Mouse (Mus musculus): Measurements from ENCODE around the gene Triobp. TPM values are rescaled to one million over a fixed set of nuclear protein-coding genes. Genes with fewer than 3 reads are reported as not detected.
A peak's percentile ranks its signal among the peaks of the same experiment; 100 is the strongest.

Triobp gene
- polyA plus RNA-seq, 1 experiment from 2014 or later, result 42.0 TPM

GRCm38 (mm10) chr15:79044837-79045236 is 97.3 kb downstream of the Triobp start:
- peak overlapping the region; percentile 28 for H3K4me2 ChIP-seq (replicated peaks)
- H3K36me3 ChIP-seq, result no peaks in the 10 kb centered on the region
- H3K27me3 ChIP-seq (replicated peaks), result peaks cover 41% of the 10 kb centered on the region
- no peak overlapping the region for H3K27ac ChIP-seq
- peak; percentile 86 for ATAC-seq (ENCODE audit: low FRiP score, low read depth)
- H3K9ac ChIP-seq, result no peak overlapping the region
- peaks cover 32% of the 10 kb centered on the region for H3K4me1 ChIP-seq
- H3K9me3 ChIP-seq, result no peaks in the 10 kb centered on the region
- 1% methylated on average over 4 of the region's 4 CpGs for WGBS
- no peak overlapping the region for H3K4me3 ChIP-seq

- H3K9me3 ChIP-seq, result no peaks in the 10 kb centered on the region
- H3K27me3 ChIP-seq (replicated peaks), result peaks cover 7% of the 10 kb centered on the region
- no peak overlapping the region for H3K9ac ChIP-seq
- no peak overlapping the region for H3K4me3 ChIP-seq
- H3K27ac ChIP-seq, result no peak overlapping the region
- 44% methylated on average over 4 of the region's 4 CpGs for WGBS
- H3K36me3 ChIP-seq, result peaks cover 11% of the 10 kb centered on the region
- H3K4me1 ChIP-seq, result peaks cover 19% of the 10 kb centered on the region
- no peak for ATAC-seq (ENCODE audit: low FRiP score, low read depth)
- no peak overlapping the region for H3K4me2 ChIP-seq (replicated peaks)
These were observed 100.7 kb downstream of the Triobp start for GRCm38 (mm10) chr15:79048186-79048585.

- Histone ChIP-seq H3K36me3 (peaks cover 32% of the 10 kb centered on the region), H3K27me3 (replicated peaks) (no peaks in the 10 kb centered on the region), H3K4me3 (no peak overlapping the region), H3K4me2 (replicated peaks) (no peak overlapping the region), H3K9ac (no peak overlapping the region), H3K4me1 (peaks cover 5% of the 10 kb centered on the region; the same call in 1 of the 2 replicates), H3K9me3 (no peaks in the 10 kb centered on the region), H3K27ac (no peak overlapping the region)
- 51% methylated on average over 9 of the region's 9 CpGs for WGBS
- ATAC-seq (ENCODE audit: low FRiP score, low read depth), result no peak
These were observed 102.8 kb downstream of the Triobp start for GRCm38 (mm10) chr15:79050160-79050845.

GRCm38 (mm10) chr15:79050964-79051363 is 103.4 kb downstream of the Triobp start:
- Histone ChIP-seq H3K9me3 (no peaks in the 10 kb centered on the region), H3K27ac (no peak overlapping the region), H3K9ac (no peak overlapping the region), H3K36me3 (peaks cover 39% of the 10 kb centered on the region), H3K27me3 (replicated peaks) (no peaks in the 10 kb centered on the region), H3K4me1 (peaks cover 5% of the 10 kb centered on the region; the same call in 1 of the 2 replicates), H3K4me3 (no peak overlapping the region), H3K4me2 (replicated peaks) (no peak overlapping the region)
- no peak for ATAC-seq (ENCODE audit: low FRiP score, low read depth)
- 88% methylated on average over 2 of the region's 2 CpGs for WGBS

GRCm38 (mm10) chr15:79051461-79052360 is 104.2 kb downstream of the Triobp start:
- no peak for ATAC-seq (ENCODE audit: low FRiP score, low read depth)
- Histone ChIP-seq H3K4me2 (replicated peaks) (no peak overlapping the region), H3K9me3 (no peaks in the 10 kb centered on the region), H3K36me3 (peaks cover 46% of the 10 kb centered on the region), H3K4me1 (peaks cover 5% of the 10 kb centered on the region; the same call in 1 of the 2 replicates), H3K27ac (no peak overlapping the region), H3K9ac (no peak overlapping the region), H3K4me3 (no peak overlapping the region), H3K27me3 (replicated peaks) (no peaks in the 10 kb centered on the region)
- 67% methylated on average over 13 of the region's 13 CpGs for WGBS

GRCm38 (mm10) chr15:79052366-79052765 is 104.8 kb downstream of the Triobp start:
- Histone ChIP-seq H3K9me3 (no peaks in the 10 kb centered on the region), H3K4me3 (no peak overlapping the region), H3K4me1 (peaks cover 5% of the 10 kb centered on the region; the same call in 1 of the 2 replicates), H3K9ac (no peak overlapping the region), H3K36me3 (peaks cover 53% of the 10 kb centered on the region), H3K27me3 (replicated peaks) (no peaks in the 10 kb centered on the region), H3K27ac (no peak overlapping the region), H3K4me2 (replicated peaks) (no peak overlapping the region)
- whole genome bisulfite sequencing, result 87% methylated on average over 2 of the region's 2 CpGs
- ATAC-seq (ENCODE audit: low FRiP score, low read depth), result no peak

Small RNA genes lying within 50 kb of the gene (microRNA-seq; reads per million reads assigned to microRNA genes)
- gene Mir6956, result not detected

Other genes starting within 250 kb of the Triobp start
- gene Elfn2, start 229.0 kb upstream of the Triobp start, polyA plus RNA-seq (2016; fragmentation: Nextera tagmentation; extraction: Ambion mirVana), result 1.9 and 2.0 TPM in 2 replicates
- 65.3 and 72.9 TPM in 2 replicates for gene Mfng, start 174.2 kb upstream of the Triobp start, polyA plus RNA-seq (2016; fragmentation: Nextera tagmentation; extraction: Ambion mirVana)
- 2.8 and 3.4 TPM in 2 replicates for gene Card10, start 144.7 kb upstream of the Triobp start, polyA plus RNA-seq (2016; fragmentation: Nextera tagmentation; extraction: Ambion mirVana)
- gene Cdc42ep1, start 105.1 kb upstream of the Triobp start, polyA plus RNA-seq (2016; fragmentation: Nextera tagmentation; extraction: Ambion mirVana), result 14.9 and 17.6 TPM in 2 replicates
- gene Lgals2, start 92.2 kb upstream of the Triobp start, polyA plus RNA-seq (2016; fragmentation: Nextera tagmentation; extraction: Ambion mirVana), result not detected in 2 replicates
- gene Gga1, start 70.5 kb upstream of the Triobp start, polyA plus RNA-seq (2016; fragmentation: Nextera tagmentation; extraction: Ambion mirVana), result 55.6 and 57.5 TPM in 2 replicates
- 0.28 and 0.32 TPM in 2 replicates for gene Gm49510, start 48.1 kb upstream of the Triobp start, polyA plus RNA-seq (2016; fragmentation: Nextera tagmentation; extraction: Ambion mirVana)
- gene Sh3bp1, start 48.0 kb upstream of the Triobp start, polyA plus RNA-seq (2016; fragmentation: Nextera tagmentation; extraction: Ambion mirVana), result 9.6 and 10.0 TPM in 2 replicates
- 44.6 and 47.1 TPM in 2 replicates for gene Pdxp, start 33.8 kb upstream of the Triobp start, polyA plus RNA-seq (2016; fragmentation: Nextera tagmentation; extraction: Ambion mirVana)
- 327 and 328 TPM in 2 replicates for gene Lgals1, start 21.0 kb upstream of the Triobp start, polyA plus RNA-seq (2016; fragmentation: Nextera tagmentation; extraction: Ambion mirVana)
- 58.4 and 62.4 TPM in 2 replicates for gene Nol12, start 12.8 kb upstream of the Triobp start, polyA plus RNA-seq (2016; fragmentation: Nextera tagmentation; extraction: Ambion mirVana)
- gene H1f0, start 80.7 kb downstream of the Triobp start, polyA plus RNA-seq (2016; fragmentation: Nextera tagmentation; extraction: Ambion mirVana), result 487 and 528 TPM in 2 replicates
- gene Galr3, start 94.2 kb downstream of the Triobp start, polyA plus RNA-seq (2016; fragmentation: Nextera tagmentation; extraction: Ambion mirVana), result not detected in 2 replicates
- 62.5 and 64.2 TPM in 2 replicates for gene Ankrd54, start 115.2 kb downstream of the Triobp start, polyA plus RNA-seq (2016; fragmentation: Nextera tagmentation; extraction: Ambion mirVana)
- 197 and 205 TPM in 2 replicates for gene Eif3l, start 127.5 kb downstream of the Triobp start, polyA plus RNA-seq (2016; fragmentation: Nextera tagmentation; extraction: Ambion mirVana)
- 12.0 and 12.5 TPM in 2 replicates for gene Micall1, start 161.2 kb downstream of the Triobp start, polyA plus RNA-seq (2016; fragmentation: Nextera tagmentation; extraction: Ambion mirVana)
- gene Polr2f, start 193.3 kb downstream of the Triobp start, polyA plus RNA-seq (2016; fragmentation: Nextera tagmentation; extraction: Ambion mirVana), result 318 and 338 TPM in 2 replicates
- 9.4 and 11.7 TPM in 2 replicates for gene 1700088E04Rik, start 193.5 kb downstream of the Triobp start, polyA plus RNA-seq (2016; fragmentation: Nextera tagmentation; extraction: Ambion mirVana)
- 27.4 and 35.8 TPM in 2 replicates for gene Sox10, start 217.5 kb downstream of the Triobp start, polyA plus RNA-seq (2016; fragmentation: Nextera tagmentation; extraction: Ambion mirVana)